ENCODE assay signal across 8 mouse cellular contexts in genomic region chr12:73907673-73908150, GRCm38 (mm10). TPM values are rescaled to one million over a fixed set of nuclear protein-coding genes. Genes with fewer than 3 reads are reported as not detected.
DNase-seq lines count a peak whose midpoint lies in the region; ATAC-seq and TF ChIP-seq lines count a peak whose summit lies in the region.

No protein-coding gene starts in this region.

- no peak for TF ChIP-seq CTCF in G1E (IDR thresholded peaks at IDR 0.05; ENCODE audit: low read depth, low read length)

- no peaks in the 10 kb centered on the region for H3K36me3 ChIP-seq in G1E (replicated peaks)
- no peaks in the 10 kb centered on the region for H3K36me3 ChIP-seq in forebrain, embryonic 16.5 days (ENCODE audit: control insufficient read depth, insufficient read depth)
- no peaks in the 10 kb centered on the region for H3K36me3 ChIP-seq in lung, embryonic 15.5 days

- DNase-seq in G1E (ENCODE audit: low spot score), result peak; percentile 99
- peak; percentile 99 for DNase-seq in cerebellum, adult 18-20 months
- DNase-seq in heart, postnatal 4 days, result peak; percentile 97
- DNase-seq in layer of hippocampus, adult 8-10 months (ENCODE audit: low spot score in 2 of 2), result peak; percentile 96 to 97
- DNase-seq in ovary, adult 18-20 months (ENCODE audit: low spot score), result peak; percentile 98
- DNase-seq in thymus, postnatal 0 days (ENCODE audit: low spot score), result peak; percentile 99

- WGBS in forebrain, embryonic 16.5 days, result 0% methylated on average over 44 of the region's 51 CpGs
- under 1% methylated on average over 51 of the region's 51 CpGs for WGBS in lung, embryonic 15.5 days

- H3K27ac ChIP-seq in forebrain, embryonic 16.5 days (ENCODE audit: low read length), result peak overlapping the region; percentile 98
- H3K27ac ChIP-seq in lung, embryonic 15.5 days, result peak overlapping the region; percentile 100

- peak overlapping the region; percentile 99 for H3K9ac ChIP-seq in forebrain, embryonic 16.5 days (replicated peaks; ENCODE audit: low read depth, low read length)
- peak overlapping the region; percentile 100 for H3K9ac ChIP-seq in lung, embryonic 15.5 days

- peak overlapping the region; percentile 83 for H3K4me3 ChIP-seq in G1E (ENCODE audit: low read depth, low read length)
- H3K4me3 ChIP-seq in forebrain, embryonic 16.5 days (replicated peaks; ENCODE audit: low read length), result peak overlapping the region; percentile 99
- peak overlapping the region; percentile 99 for H3K4me3 ChIP-seq in lung, embryonic 15.5 days

- H3K9me3 ChIP-seq in G1E (replicated peaks), result no peaks in the 10 kb centered on the region
- H3K9me3 ChIP-seq in forebrain, embryonic 16.5 days (ENCODE audit: control insufficient read depth, low read length), result no peaks in the 10 kb centered on the region
- no peaks in the 10 kb centered on the region for H3K9me3 ChIP-seq in lung, embryonic 15.5 days

- ATAC-seq in G1E (ENCODE audit: extremely low read depth, insufficient number of reproducible peaks, low FRiP score, poor library complexity, severe bottlenecking), result peak; percentile 98
- peak; percentile 100 for ATAC-seq in forebrain, embryonic 16.5 days
- peak; percentile 99 for ATAC-seq in lung, embryonic 15.5 days (ENCODE audit: borderline replicate concordance, extremely low read depth, low FRiP score, low TSS enrichment)

- peaks cover 15% of the 10 kb centered on the region for H3K27me3 ChIP-seq in G1E (ENCODE audit: insufficient read depth, low read length)
- H3K27me3 ChIP-seq in forebrain, embryonic 16.5 days (replicated peaks; ENCODE audit: control insufficient read depth, insufficient read depth, low read length), result no peaks in the 10 kb centered on the region
- no peaks in the 10 kb centered on the region for H3K27me3 ChIP-seq in lung, embryonic 15.5 days

- peak overlapping the region; percentile 82 for H3K4me2 ChIP-seq in forebrain, embryonic 16.5 days (ENCODE audit: low read length)
- peak overlapping the region; percentile 79 for H3K4me2 ChIP-seq in lung, embryonic 15.5 days

- peaks cover 25% of the 10 kb centered on the region for H3K4me1 ChIP-seq in G1E (ENCODE audit: insufficient read depth, low read depth, low read length)
- peaks cover 14% of the 10 kb centered on the region for H3K4me1 ChIP-seq in forebrain, embryonic 16.5 days (replicated peaks; ENCODE audit: control insufficient read depth, insufficient read depth, low read length)
- H3K4me1 ChIP-seq in lung, embryonic 15.5 days, result peaks cover 24% of the 10 kb centered on the region

RNA-seq across cellular contexts. Expression of gene Hif1a, which starts 6.5 kb away (rescaled TPM):
- total RNA-seq in G1E (2014; fragmentation: Nextera tagmentation) (102 and 119 TPM in 2 replicates), G1E (2017) (124 and 128 TPM in 2 replicates)
- polyA plus RNA-seq in G1E (2012), result 14.2 and 16.5 TPM in 2 replicates
- 74.5 and 89.2 TPM in 2 replicates for polyA plus RNA-seq in forebrain, embryonic 16.5 days (2015; fragmentation: Nextera tagmentation; extraction: Ambion mirVana)
- 100 to 1,000 TPM; 151 to 159 TPM for total RNA-seq in heart, postnatal 4 days (2021)
- 10 to 100 TPM; 52.6 to 76.4 (median 64.2) TPM for total RNA-seq in layer of hippocampus, adult 8-10 months (2022)
- polyA plus RNA-seq in lung, embryonic 15.5 days (2015; fragmentation: Nextera tagmentation; extraction: Ambion mirVana), result 86.1 and 88.1 TPM in 2 replicates
- polyA plus RNA-seq in thymus, postnatal 0 days (2015; fragmentation: Nextera tagmentation; extraction: Ambion mirVana), result 75.2 and 75.7 TPM in 2 replicates

RNA-seq across cellular contexts. Expression of gene Gm49321, which starts 29.7 kb away (rescaled TPM):
- total RNA-seq in G1E (2014; fragmentation: Nextera tagmentation) (6.7 and 9.5 TPM in 2 replicates), G1E (2017) (not detected in 2 replicates)
- not detected in 2 replicates for polyA plus RNA-seq in G1E (2012)
- 24.9 and 25.9 TPM in 2 replicates for polyA plus RNA-seq in forebrain, embryonic 16.5 days (2015; fragmentation: Nextera tagmentation; extraction: Ambion mirVana)
- 1 to 10 TPM; 7.1 to 7.6 TPM for total RNA-seq in heart, postnatal 4 days (2021)
- 10 to 100 TPM in 3 of 4 experiments, 1 to 10 TPM in 1; 9.9 to 19.8 (median 12.8) TPM for total RNA-seq in layer of hippocampus, adult 8-10 months (2022)
- polyA plus RNA-seq in lung, embryonic 15.5 days (2015; fragmentation: Nextera tagmentation; extraction: Ambion mirVana), result 11.7 and 14.1 TPM in 2 replicates
- 7.6 and 10.0 TPM in 2 replicates for polyA plus RNA-seq in thymus, postnatal 0 days (2015; fragmentation: Nextera tagmentation; extraction: Ambion mirVana)

RNA-seq across cellular contexts. Expression of gene Snapc1, which starts 56.6 kb away (rescaled TPM):
- 14.3 and 14.9 TPM in 2 replicates for total RNA-seq in G1E (2014; fragmentation: Nextera tagmentation)
- total RNA-seq in G1E (2017), result 12.3 and 12.8 TPM in 2 replicates
- polyA plus RNA-seq in G1E (2012), result 7.1 and 12.3 TPM in 2 replicates
- polyA plus RNA-seq in forebrain, embryonic 16.5 days (2015; fragmentation: Nextera tagmentation; extraction: Ambion mirVana), result 42.4 and 43.9 TPM in 2 replicates
- 10 to 100 TPM; 10.7 to 11.2 TPM for total RNA-seq in heart, postnatal 4 days (2021)
- total RNA-seq in layer of hippocampus, adult 8-10 months (2022), result 10 to 100 TPM; 34.8 to 46.9 (median 37.7) TPM
- 17.2 and 17.7 TPM in 2 replicates for polyA plus RNA-seq in lung, embryonic 15.5 days (2015; fragmentation: Nextera tagmentation; extraction: Ambion mirVana)
- 15.0 and 15.6 TPM in 2 replicates for polyA plus RNA-seq in thymus, postnatal 0 days (2015; fragmentation: Nextera tagmentation; extraction: Ambion mirVana)

Comparison
In these comparisons a context has a peak if more than half of its experiments do, and no peak if none do; other contexts are left out.
1. Peak in every context shown above with its lines: DNase-seq, ATAC-seq, H3K4me3 ChIP-seq and H3K27ac ChIP-seq.